Mouse (Mus musculus) adrenal gland (tissue): ENCODE data around the gene Ssbp2.

ENCODE experiments used
- intact Hi-C: fragments of 180-260 bp; cut with DNase I; formaldehyde crosslinking; loops from one replicate; pipeline ENCODE4 v1.15.1; 2025

Gene Ssbp2

DNA sequence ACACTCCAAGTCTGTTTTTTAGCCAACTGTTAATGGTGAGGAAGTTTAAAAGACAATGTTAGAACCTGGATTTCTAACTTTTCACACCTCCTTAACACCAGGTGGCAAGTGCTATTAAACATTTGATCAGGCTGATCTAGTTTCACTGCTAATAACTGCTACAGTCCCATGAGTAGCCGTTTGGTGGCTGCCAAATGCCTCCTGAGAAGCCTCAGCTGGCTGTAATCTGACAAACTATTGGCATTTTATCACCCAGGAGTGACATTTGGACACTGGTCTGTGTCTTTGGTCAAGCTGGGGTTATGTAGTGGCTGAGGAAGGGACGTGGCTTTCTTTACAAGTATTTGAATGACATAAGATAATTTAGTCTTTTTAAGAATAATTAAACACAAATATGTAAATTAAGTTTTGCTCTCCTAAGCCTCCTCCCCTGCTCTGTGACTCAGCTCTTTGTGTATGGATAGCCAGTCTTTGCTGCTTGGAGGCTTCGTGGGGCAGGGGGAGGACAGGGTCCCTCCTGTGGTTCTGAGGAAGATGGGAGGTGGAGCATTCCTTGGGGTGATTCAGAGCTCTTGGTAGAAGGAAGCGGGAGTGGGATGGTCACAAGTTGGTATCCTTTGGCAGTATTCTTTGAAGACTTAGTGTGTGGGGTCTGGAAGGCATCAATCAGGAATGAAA lies 60.1 kb downstream of the Ssbp2 start:
- intact Hi-C loops = no loop called here

DNA sequence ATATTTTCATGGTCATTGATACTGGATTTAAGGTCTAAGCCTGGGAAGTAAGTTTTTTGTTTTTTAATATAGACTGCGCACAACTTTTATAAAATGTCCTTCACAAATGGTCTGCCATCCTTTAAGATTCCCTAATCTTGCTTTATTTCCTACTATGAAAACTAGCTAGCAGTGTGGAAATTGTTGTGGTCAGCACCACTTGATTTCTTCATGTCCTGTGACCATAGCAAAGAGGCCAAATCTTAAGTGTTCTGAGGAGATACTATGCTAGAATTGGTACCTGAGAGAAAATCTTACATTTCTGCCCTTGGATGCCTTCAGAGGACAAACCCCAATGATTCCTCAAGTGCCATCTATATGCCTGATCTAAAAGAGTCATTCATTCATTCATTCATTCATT lies 60.9 kb downstream of the Ssbp2 start:
- intact Hi-C loops = no loop called here

DNA sequence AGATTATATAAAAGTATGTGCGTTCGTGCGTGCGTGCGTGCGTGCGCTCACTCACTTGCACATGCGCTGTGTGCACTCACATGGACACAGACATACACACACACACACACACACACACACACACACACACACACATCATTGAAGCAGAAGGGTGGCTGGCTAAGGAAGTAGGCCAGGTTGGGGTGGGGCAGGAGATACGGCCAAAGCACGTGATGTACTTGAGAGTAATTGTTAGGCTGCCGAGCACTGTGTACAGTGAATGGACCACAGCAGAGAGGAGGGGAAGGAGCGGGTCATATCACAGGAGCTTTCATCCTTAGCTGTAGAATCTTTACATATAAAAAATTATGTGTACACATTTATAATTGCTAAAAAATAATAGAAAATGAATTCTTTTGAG lies 66.0 kb downstream of the Ssbp2 start:
- intact Hi-C loops = no loop called here

DNA sequence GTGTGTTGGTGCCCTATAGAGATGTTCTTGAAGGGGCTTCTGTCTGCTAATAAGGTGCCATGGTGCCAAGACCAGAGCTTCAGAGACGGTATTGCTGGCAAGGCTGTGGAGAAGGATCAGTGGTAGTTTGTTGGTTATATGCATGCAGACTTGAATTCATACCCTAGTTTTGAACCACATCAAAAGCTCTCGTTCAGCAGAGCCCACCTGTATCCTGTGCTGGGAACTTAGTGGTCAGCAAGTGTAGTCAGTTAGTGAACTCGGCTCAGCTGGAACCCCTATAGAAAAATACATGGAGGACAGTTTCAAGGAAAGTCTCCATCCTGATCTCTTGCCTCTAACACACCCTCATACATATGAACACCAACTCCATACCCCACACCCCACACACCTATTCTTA lies 69.7 kb downstream of the Ssbp2 start:
- intact Hi-C loops = no loop called here

DNA sequence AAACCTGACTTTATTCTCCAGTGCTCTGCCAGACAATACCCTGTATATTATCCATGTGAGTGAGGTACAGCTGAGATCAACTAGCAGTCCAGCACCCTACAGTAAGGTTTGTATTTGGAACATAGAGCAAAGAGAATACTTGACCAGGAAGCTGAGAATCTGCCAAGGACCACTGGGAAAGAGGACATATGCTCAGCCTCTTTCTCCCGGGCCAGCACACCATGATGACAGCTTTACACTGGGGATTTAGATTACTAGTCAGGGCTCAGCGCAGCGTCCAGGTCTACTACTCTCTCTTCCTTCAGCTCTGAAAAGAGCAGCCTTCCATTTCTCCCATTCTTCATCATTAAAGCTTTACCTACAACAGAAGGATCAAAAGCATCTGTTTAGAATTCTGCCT lies 76.6 kb downstream of the Ssbp2 start:
- intact Hi-C loops = no loop called here

GRCm38 (mm10) chr13:91540145-91541068 lies 80.3 kb downstream of the Ssbp2 start:
- intact Hi-C loops = no loop called here

DNA sequence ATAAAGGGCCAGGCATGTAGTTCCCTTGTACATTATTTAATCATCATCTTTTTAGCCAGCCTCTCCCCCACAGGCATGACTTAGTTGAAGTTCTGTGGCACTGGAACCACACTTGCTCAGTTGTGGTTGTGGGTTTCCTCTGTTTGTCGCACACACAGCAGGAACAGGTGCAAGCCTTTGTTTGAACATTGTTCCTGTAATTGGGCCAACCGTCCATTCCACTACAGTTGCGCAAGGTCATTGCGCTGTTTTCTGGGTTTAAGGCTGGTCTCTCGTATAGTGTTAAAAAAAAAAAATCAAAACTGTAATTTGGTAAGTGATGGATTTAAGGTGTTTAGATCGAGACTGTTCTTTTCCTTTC lies 81.0 kb downstream of the Ssbp2 start:
- intact Hi-C loops = no loop called here

DNA sequence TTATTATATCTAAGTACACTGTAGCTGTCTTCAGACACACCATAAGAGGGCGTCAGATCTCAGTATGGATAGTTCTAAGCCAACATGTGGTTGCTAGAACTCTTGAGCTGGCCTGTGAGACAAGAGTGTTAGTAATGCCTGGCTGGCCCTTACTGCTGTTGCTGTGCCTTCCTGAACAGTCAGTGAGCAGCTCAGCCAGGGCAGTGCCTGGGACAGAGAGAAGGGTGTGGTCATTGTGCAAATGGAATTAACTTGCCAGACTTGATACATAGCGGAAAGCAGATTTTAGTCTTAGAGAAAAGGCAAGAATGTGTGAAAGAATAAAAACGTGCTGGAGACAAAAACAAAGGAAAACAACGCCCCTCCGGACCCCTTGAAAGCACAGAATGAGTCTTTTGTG lies 83.5 kb downstream of the Ssbp2 start:
- intact Hi-C loops = no loop called here

GRCm38 (mm10) chr13:91564047-91564446 lies 104.0 kb downstream of the Ssbp2 start:
- intact Hi-C loops = no loop called here

GRCm38 (mm10) chr13:91564755-91565154 lies 104.7 kb downstream of the Ssbp2 start:
- intact Hi-C loops = no loop called here

DNA sequence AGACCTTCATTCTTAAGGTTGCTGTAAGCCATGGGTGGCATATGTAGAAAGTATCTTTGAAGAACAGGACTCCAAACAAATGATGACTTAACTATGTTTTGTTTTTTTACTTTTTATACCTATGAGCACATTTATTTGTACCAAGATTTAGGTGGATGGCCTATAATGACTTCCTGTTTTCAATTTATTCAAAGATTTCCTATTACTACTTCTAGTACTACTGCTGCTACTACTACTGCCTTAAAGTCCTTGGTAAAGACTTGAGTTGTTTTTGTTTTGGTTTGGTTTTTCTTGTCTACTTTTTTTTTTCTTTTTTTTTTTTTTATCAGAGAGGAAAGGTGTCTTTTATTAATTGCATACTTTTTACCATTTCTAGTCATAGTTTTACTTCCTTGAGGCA lies 121.4 kb downstream of the Ssbp2 start:
- intact Hi-C loops = no loop called here

- intact Hi-C loops = no loop called here
Measured at GRCm38 (mm10) chr13:91582212-91582611, 122.1 kb downstream of the Ssbp2 start.

- intact Hi-C loops = no loop called here
Measured at GRCm38 (mm10) chr13:91586368-91586767, 126.3 kb downstream of the Ssbp2 start.

DNA sequence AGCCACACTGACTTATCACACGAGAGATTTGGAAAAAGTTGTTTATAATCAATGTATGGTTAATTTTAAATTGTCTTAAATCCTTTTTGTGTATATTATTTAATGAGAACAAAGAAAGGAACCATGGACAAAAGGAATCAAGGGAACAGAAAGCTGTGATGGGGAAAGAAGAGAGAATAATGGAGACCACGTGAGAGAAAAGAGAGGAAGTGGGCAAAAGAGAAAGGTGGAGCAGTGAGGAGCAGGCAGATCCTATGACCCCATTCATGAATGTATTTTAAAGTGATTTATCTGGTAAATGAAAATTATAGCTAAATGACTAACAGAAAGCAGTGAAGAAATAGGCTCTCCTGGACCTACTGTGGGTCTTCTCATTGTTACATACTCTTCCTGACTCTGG lies 128.4 kb downstream of the Ssbp2 start:
- intact Hi-C loops = no loop called here

DNA sequence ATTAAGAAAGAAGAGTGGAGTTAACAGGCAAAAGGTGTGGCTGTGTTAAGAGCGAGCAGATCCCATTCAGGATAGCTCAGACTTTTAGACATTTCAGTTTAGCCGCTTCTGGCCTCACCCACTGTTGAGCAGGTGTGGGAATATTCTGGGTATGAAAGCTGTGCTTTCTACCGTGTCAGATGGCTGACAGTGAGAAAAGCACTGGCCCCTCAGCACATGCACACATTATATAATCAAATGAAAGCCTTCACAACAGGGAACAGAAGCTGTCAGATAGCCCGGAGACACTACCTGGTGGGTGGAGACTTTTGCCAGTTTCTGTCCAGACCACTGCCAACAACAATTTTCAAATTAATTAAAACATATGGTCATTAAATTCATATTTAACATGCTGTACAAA lies 131.8 kb downstream of the Ssbp2 start:
- intact Hi-C loops = no loop called here

DNA sequence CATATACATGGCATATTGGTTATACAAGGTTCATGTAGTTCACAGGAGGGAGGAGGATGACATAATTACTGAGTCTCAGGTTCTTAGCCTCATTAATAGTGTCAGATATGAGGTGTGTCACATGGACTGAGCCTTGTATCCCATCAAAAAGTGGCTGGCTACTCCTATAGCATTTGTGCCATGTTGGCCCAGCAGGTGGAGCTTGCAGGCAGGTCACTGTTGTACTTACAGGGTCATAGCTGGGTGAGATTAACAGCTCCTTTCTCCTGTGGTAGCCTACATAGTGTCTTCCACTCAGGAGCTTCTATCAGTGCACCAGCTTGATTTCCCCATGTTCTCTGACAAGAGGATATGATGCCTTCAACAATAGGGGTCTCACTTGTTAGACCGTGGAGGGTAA lies 135.2 kb downstream of the Ssbp2 start:
- intact Hi-C loops = no loop called here

DNA sequence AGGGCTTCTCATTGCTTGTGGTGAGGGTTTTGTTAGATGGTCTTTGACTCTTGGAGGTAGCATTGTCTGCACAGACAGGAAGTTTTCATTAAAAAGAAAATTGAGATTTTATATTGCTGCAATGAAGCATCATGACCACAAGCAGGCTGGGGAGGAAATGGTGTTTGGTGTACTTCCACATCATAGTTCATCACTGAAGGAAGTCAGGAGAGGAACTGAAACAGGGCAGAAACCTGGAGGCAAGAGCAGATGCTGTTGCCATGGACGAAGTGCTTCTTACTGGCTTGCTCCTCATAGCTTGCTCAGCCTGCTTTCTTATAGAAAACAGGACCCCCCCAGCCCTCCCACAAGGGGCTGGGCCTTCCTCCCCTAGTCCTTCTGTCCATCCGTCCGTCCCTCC lies 139.5 kb downstream of the Ssbp2 start:
- intact Hi-C loops = no loop called here

- intact Hi-C loops = no loop called here
Measured at GRCm38 (mm10) chr13:91605043-91605840, 145.2 kb downstream of the Ssbp2 start.

DNA sequence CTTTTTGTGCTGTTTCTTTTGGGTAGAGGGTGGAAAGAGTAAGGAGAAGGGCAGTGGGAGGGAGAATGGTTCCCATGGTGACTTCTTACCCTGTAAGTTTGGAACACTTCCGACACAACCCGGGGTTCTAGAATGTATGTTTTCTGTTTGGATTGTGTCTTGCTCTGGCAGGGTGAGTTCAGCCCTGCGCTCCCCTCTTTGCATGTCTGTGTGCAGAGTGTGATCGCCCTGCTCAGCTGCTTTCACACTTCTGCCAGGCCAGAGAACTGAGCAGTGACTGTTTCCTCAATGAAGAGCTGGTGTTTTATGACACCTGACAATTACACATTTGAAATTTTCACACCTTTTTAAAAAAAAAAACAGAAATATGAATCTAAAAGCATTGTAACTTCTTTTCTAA lies 150.5 kb downstream of the Ssbp2 start:
- intact Hi-C loops = no loop called here

DNA sequence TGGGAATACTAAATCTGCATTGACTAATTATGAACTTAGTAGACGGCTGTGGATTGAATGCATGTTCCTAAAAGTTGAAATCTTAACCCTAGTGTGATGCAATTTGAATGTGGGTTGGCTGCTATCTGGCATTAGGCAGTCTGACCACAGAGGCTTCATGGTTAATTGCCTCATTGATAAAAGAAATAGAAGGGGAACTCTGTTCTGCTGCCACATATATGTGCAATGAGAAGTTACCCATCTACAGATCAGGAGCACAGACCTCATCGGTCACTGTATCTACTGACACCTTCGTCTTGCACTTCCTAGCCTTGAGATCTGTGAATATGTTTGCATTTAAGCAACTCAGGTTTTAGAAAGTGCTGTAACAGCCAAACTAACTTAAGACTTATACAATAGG lies 151.8 kb downstream of the Ssbp2 start:
- intact Hi-C loops = no loop called here

GRCm38 (mm10) chr13:91612578-91612977 lies 152.5 kb downstream of the Ssbp2 start:
- intact Hi-C loops = no loop called here

DNA sequence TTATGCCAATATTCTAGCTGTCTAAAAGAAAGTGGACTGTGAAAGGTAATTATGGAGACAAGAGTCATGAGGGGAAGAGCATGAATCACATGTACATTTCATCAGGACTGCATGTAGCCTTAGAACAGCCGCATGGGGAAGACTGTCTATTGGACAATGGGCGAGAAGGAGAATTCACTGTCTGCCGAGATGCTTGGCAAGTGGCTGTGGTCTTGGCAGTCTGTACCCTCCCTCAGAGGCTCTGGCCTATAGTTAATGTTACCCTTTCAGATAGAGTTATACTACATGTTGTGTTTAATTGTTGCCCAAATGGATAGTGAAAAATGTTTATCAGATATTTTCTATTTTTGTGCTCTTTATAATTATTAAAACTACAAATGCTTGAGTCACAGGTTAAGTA lies 156.0 kb downstream of the Ssbp2 start:
- intact Hi-C loops = no loop called here
